Mouse (Mus musculus): ENCODE results near the gene Slc22a14.
"Not testable (repeated sequence)": the region's sequence is repeated elsewhere in the genome, so short reads cannot be mapped to it uniquely, and the experiment has no call there.

Slc22a14 gene

GRCm38 (mm10) chr9:119365284-119365683, at the start of gene Slc22a14:
Slc22a14 (minus strand) TSS chr9:119365553.
- peak; percentile 35 for DNase-seq (ENCODE audit: low read depth)

- no peak for DNase-seq (ENCODE audit: low read depth)
These were observed 44.5 kb upstream of the Slc22a14 start for GRCm38 (mm10) chr9:119409864-119410263.

- DNase-seq (ENCODE audit: low read depth) = peak; percentile 15
These were observed 43.7 kb upstream of the Slc22a14 start for GRCm38 (mm10) chr9:119408898-119409664.

- DNase-seq (ENCODE audit: low read depth) = no peak
These were observed 42.5 kb upstream of the Slc22a14 start for GRCm38 (mm10) chr9:119407884-119408283.

- peak; percentile 61 for DNase-seq (ENCODE audit: low read depth)
These were observed 38.7 kb upstream of the Slc22a14 start for GRCm38 (mm10) chr9:119404090-119404489.

- DNase-seq (ENCODE audit: low read depth) = peak; percentile 39
These were observed 37.9 kb upstream of the Slc22a14 start for GRCm38 (mm10) chr9:119403236-119403641.

GRCm38 (mm10) chr9:119402253-119403235, 37.2 kb upstream of the Slc22a14 start:
- peak; percentile 46 for DNase-seq (ENCODE audit: low read depth)

GRCm38 (mm10) chr9:119401801-119402214, 36.5 kb upstream of the Slc22a14 start, which contains the start of gene Acvr2b:
Acvr2b (plus strand) TSS chr9:119402118.
- peak; percentile 93 for DNase-seq (ENCODE audit: low read depth)

- DNase-seq (ENCODE audit: low read depth) = no peak
These were observed 36.0 kb upstream of the Slc22a14 start for GRCm38 (mm10) chr9:119401351-119401750.

GRCm38 (mm10) chr9:119394808-119395207, 29.5 kb upstream of the Slc22a14 start:
- DNase-seq (ENCODE audit: low read depth) = peak; percentile 18

GRCm38 (mm10) chr9:119390214-119390613, 24.9 kb upstream of the Slc22a14 start:
- no peak for DNase-seq (ENCODE audit: low read depth)

- DNase-seq (ENCODE audit: low read depth) = peak; percentile 29
These were observed 23.6 kb upstream of the Slc22a14 start for GRCm38 (mm10) chr9:119388956-119389355.

GRCm38 (mm10) chr9:119382603-119383002, 17.2 kb upstream of the Slc22a14 start:
- no peak for DNase-seq (ENCODE audit: low read depth)

GRCm38 (mm10) chr9:119378231-119378630, 12.9 kb upstream of the Slc22a14 start:
- peak; percentile 61 for DNase-seq (ENCODE audit: low read depth)

GRCm38 (mm10) chr9:119375556-119375955, 10.2 kb upstream of the Slc22a14 start:
- DNase-seq (ENCODE audit: low read depth) = no peak

- no peak for DNase-seq (ENCODE audit: low read depth)
These were observed 9.7 kb upstream of the Slc22a14 start for GRCm38 (mm10) chr9:119375008-119375407.

- DNase-seq (ENCODE audit: low read depth) = no peak
These were observed 5.9 kb upstream of the Slc22a14 start for GRCm38 (mm10) chr9:119371251-119371650.

- DNase-seq (ENCODE audit: low read depth) = not testable (repeated sequence)
These were observed 5.4 kb upstream of the Slc22a14 start for GRCm38 (mm10) chr9:119370770-119371169.

GRCm38 (mm10) chr9:119368367-119368766, 3.0 kb upstream of the Slc22a14 start:
- no peak for DNase-seq (ENCODE audit: low read depth)

GRCm38 (mm10) chr9:119363229-119363628, 2.1 kb downstream of the Slc22a14 start:
- DNase-seq (ENCODE audit: low read depth) = no peak

- no peak for DNase-seq (ENCODE audit: low read depth)
These were observed 3.9 kb downstream of the Slc22a14 start for GRCm38 (mm10) chr9:119361416-119361815.

- DNase-seq (ENCODE audit: low read depth) = no peak
These were observed 7.3 kb downstream of the Slc22a14 start for GRCm38 (mm10) chr9:119358058-119358429.

Measured in 416B (cell line).